Mouse (Mus musculus) left cerebral cortex, adult 9 months (tissue): ENCODE measurements at regions not wholly inside any gene's neighbourhood (a gene's known extent, or its start where the extent isn't known, plus 50 kb on each side); places are given as distances from the start of the nearest gene placed in this dataset.

ENCODE experiments used
- DNase-seq, 2 experiments: peaks; one replicate each; pipeline ENCODE4 v3.0.0; 2022; ENCODE audit warnings: low spot score in 2 of 2

DNA sequence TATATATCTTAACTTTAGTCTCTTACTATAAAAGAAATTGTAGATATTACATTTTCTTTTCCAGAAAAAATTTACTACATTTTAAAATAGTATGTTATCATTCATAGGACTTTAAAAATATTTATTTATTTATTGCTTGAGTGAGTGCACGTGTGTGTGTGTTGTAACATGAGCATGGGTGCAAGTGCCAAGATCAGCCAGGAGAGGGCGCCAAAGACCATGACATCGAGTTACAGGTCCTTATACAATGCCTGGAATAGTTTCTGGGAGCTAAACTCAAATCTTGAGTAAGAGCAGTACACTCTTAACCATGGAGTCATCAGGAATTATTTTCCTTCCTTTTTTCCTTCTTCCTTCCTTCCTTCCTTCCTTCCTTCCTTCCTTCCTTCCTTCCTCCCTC, 185.4 kb upstream of the Mageb4 start:
- DNase-seq = peak in 1 of 2 experiments; percentile 0
